Mouse (Mus musculus): ENCODE results near the gene Stox2. TPM values are rescaled to one million over a fixed set of nuclear protein-coding genes. Genes with fewer than 3 reads are reported as not detected.

Gene Stox2
- polyA plus RNA-seq, 1 experiment from 2014 or later: 11.7 TPM

DNA sequence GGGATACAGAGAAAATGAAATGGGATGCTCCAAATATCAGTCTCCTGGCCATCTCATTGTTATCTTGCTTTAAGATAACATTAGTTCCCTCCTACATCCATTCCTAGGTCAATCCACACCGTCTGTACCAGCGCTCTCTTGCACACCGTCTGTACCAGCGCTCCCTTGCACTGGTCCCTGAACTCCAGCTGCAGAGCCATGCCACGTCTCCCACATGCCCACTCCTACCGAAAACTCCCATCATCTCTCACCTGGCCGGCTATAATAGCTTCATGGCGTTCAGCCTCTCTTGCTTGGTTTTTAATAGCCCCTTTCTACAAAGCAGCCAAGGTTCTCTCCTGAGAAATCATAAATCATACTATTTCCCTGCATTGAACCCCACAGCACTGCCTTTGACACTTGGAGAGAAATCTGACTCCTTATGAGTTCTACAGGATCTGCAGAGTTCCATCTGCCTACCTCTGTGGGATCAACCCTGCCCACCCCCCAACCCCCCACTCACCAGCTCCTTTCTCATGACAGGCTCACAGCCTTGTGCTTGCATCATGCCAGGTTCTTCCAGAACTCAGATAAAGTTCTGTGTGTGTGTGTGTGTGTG is 239.4 kb downstream of the Stox2 start:
- H3K9me3 ChIP-seq (ENCODE audit: low read depth, low read length): no peaks in the 10 kb centered on the region
- no peaks in the 10 kb centered on the region for H3K27me3 ChIP-seq (ENCODE audit: insufficient read depth, low read length)
- DNase-seq (no peak), ATAC-seq (ENCODE audit: insufficient read depth) (no peak)
- no peak overlapping the region for H3K4me3 ChIP-seq (ENCODE audit: low read depth, low read length)
- no peaks in the 10 kb centered on the region for H3K4me1 ChIP-seq (ENCODE audit: insufficient read depth)
- no peak overlapping the region for H3K9ac ChIP-seq
- TF ChIP-seq CTCF (IDR thresholded peaks at IDR 0.05; ENCODE audit: low read depth): no peak
- no peak overlapping the region for H3K27ac ChIP-seq (ENCODE audit: low read depth)
- H3K4me2 ChIP-seq: no peak overlapping the region
- 72% methylated on average over 8 of the region's 8 CpGs for WGBS
- no peaks in the 10 kb centered on the region for H3K36me3 ChIP-seq (ENCODE audit: insufficient read depth)

DNA sequence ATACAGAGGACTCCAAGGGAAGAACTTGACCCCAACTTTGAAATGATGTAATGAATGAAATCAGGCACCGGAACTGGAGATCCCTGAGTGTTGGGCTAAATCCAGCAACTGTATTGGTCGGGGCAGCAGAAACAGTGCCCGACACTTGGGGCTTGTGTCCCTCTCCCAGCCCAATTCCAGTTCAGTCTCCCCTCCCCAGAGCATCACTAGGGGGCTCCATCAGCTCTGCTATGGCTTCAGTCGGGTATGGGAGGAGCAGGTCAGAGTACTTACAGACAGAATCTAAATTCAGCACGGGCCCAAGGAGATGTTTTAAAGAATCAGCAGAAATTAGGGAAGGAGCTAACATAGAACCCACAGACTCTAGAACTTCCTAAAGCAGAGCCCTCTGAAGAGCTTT is 240.7 kb downstream of the Stox2 start:
- ATAC-seq (ENCODE audit: insufficient read depth) (no peak), DNase-seq (no peak)
- WGBS: 86% methylated on average over 5 of the region's 5 CpGs
- no peak for TF ChIP-seq CTCF (IDR thresholded peaks at IDR 0.05; ENCODE audit: low read depth)
- Histone ChIP-seq H3K9ac (no peak overlapping the region), H3K4me1 (ENCODE audit: insufficient read depth) (no peaks in the 10 kb centered on the region), H3K27ac (ENCODE audit: low read depth) (no peak overlapping the region), H3K4me2 (no peak overlapping the region), H3K27me3 (ENCODE audit: insufficient read depth, low read length) (no peaks in the 10 kb centered on the region), H3K4me3 (ENCODE audit: low read depth, low read length) (no peak overlapping the region), H3K9me3 (ENCODE audit: low read depth, low read length) (no peaks in the 10 kb centered on the region), H3K36me3 (ENCODE audit: insufficient read depth) (no peaks in the 10 kb centered on the region)

DNA sequence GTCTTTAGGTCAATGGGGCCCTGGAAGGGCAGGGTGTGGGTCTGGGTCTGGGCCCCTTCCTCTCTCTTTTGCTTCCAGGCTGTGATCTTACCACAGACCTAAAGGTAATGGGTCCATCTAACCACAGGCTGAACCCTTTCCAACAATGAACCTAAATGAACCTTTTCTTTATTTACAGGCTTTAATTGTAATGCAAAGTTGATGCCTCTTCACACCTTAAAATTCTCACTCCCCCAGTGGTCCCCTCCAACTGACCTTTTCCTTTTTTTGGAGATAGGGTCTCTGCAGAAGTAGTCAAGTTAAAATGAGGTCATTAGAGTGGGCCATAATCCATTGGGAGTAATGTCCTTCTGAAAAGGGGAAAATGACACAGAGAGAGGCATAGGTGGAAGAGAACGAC is 249.8 kb downstream of the Stox2 start:
- DNase-seq (no peak), ATAC-seq (ENCODE audit: insufficient read depth) (no peak)
- Histone ChIP-seq H3K4me2 (no peak overlapping the region), H3K27me3 (ENCODE audit: insufficient read depth, low read length) (no peaks in the 10 kb centered on the region), H3K27ac (ENCODE audit: low read depth) (no peak overlapping the region), H3K9me3 (ENCODE audit: low read depth, low read length) (no peaks in the 10 kb centered on the region), H3K4me3 (ENCODE audit: low read depth, low read length) (no peak overlapping the region), H3K9ac (no peak overlapping the region), H3K4me1 (ENCODE audit: insufficient read depth) (no peaks in the 10 kb centered on the region), H3K36me3 (ENCODE audit: insufficient read depth) (peaks cover 25% of the 10 kb centered on the region)
- TF ChIP-seq CTCF (IDR thresholded peaks at IDR 0.05; ENCODE audit: low read depth): no peak
- WGBS: 89% methylated on average over 1 of the region's 1 CpGs

DNA sequence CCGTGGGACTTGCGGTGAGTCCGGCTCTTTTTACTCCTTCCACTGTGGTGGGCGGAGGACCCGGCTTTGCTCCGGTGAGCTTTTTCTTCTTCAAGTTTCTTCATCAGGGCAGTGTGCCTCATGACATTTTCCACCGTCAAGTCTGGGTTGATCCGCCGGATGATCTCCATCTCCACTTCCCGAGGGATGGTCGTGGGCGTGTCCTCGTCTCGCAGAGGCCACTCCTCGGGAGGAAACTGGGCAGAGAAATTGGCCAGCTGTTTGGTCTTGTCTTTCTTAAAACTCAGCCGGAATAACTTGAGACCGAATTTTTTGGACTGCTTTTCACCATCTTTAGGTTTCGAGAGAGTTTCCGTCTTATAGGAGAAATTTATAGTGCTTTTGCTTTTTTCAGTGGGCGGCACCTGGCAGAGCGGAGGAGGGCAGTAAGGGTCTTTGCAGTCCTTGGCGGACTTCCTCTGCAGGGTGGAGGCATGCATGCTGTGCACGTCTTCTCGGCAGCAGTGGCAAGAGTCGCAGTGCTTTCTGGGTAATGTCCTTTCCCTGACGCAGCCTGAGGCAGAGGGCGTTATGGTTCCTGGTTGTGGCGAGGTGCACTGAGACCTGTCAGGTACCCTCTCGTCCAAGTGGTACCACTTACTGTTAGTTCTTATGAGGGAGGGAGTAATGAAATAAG is 252.7 kb downstream of the Stox2 start:
- Histone ChIP-seq H3K4me1 (ENCODE audit: insufficient read depth) (no peaks in the 10 kb centered on the region), H3K9me3 (ENCODE audit: low read depth, low read length) (no peaks in the 10 kb centered on the region), H3K27ac (ENCODE audit: low read depth) (no peak overlapping the region), H3K4me2 (no peak overlapping the region), H3K9ac (no peak overlapping the region), H3K36me3 (ENCODE audit: insufficient read depth) (peaks cover 32% of the 10 kb centered on the region), H3K4me3 (ENCODE audit: low read depth, low read length) (no peak overlapping the region), H3K27me3 (ENCODE audit: insufficient read depth, low read length) (no peaks in the 10 kb centered on the region)
- DNase-seq (no peak), ATAC-seq (ENCODE audit: insufficient read depth) (no peak)
- no peak for TF ChIP-seq CTCF (IDR thresholded peaks at IDR 0.05; ENCODE audit: low read depth)
- 91% methylated on average over 29 of the region's 29 CpGs for WGBS

DNA sequence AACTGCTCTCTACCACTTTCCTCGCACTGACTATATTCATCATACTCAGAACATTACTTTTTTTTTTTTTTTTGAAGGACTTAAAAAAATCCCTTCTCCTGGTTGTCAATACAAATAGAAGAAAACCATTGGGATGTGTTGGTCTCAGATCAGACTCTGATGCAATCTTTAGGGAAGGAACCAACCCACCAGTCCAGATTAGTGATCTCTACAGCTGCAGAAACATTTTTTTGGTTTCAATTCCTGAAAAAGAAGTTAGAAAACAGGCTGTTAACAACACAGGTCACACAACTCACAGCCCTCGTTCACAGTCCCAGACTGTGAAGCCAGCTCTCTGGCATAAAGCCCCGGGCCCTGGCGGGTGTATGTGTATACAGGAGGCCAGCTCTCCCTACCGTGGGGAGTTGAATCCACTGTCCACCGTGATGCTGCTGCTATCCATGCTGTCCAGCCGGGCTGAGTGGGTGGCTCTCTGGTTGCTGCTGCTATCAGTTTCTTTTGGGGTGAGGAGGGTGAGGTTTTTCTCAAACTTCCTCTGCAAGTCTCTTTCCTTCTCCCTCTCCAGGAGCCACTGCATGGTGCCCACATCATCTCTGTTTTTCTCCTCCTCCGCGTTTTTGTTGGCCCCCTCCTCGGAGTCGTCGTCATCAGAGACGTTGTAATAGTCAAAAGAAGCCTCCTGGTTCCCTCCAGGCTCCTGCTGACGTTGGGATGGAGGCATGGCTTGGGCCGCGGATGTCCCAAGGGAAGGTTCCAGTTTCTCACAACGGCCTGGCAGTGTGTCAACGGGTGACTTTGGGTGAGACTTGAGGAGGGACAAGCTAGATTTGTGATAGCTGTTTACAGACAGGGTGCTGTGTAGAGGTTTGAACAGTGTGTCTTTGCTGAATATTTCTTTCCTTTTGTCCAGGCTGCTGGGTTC is 254.5 kb downstream of the Stox2 start:
- no peak for DNase-seq
- TF ChIP-seq CTCF (IDR thresholded peaks at IDR 0.05; ENCODE audit: low read depth): no peak
- peaks cover 32% of the 10 kb centered on the region for H3K36me3 ChIP-seq (ENCODE audit: insufficient read depth)
- no peak overlapping the region for H3K27ac ChIP-seq (ENCODE audit: low read depth)
- H3K9me3 ChIP-seq (ENCODE audit: low read depth, low read length): no peaks in the 10 kb centered on the region
- no peak for ATAC-seq (ENCODE audit: insufficient read depth)
- no peaks in the 10 kb centered on the region for H3K4me1 ChIP-seq (ENCODE audit: insufficient read depth)
- H3K27me3 ChIP-seq (ENCODE audit: insufficient read depth, low read length): no peaks in the 10 kb centered on the region
- H3K4me3 ChIP-seq (ENCODE audit: low read depth, low read length): no peak overlapping the region
- no peak overlapping the region for H3K4me2 ChIP-seq
- no peak overlapping the region for H3K9ac ChIP-seq
- WGBS: 95% methylated on average over 18 of the region's 18 CpGs

GRCm38 (mm10) chr8:47185396-47185795 is 260.8 kb downstream of the Stox2 start:
- H3K4me3 ChIP-seq (ENCODE audit: low read depth, low read length): no peak overlapping the region
- no peak overlapping the region for H3K27ac ChIP-seq (ENCODE audit: low read depth)
- no peak for ATAC-seq (ENCODE audit: insufficient read depth)
- H3K27me3 ChIP-seq (ENCODE audit: insufficient read depth, low read length): no peaks in the 10 kb centered on the region
- no peak overlapping the region for H3K9ac ChIP-seq
- peaks cover 7% of the 10 kb centered on the region; the same call in 1 of the 2 replicates for H3K36me3 ChIP-seq (ENCODE audit: insufficient read depth)
- H3K9me3 ChIP-seq (ENCODE audit: low read depth, low read length): no peaks in the 10 kb centered on the region
- H3K4me1 ChIP-seq (ENCODE audit: insufficient read depth): no peaks in the 10 kb centered on the region
- 63% methylated on average over 6 of the region's 6 CpGs for WGBS
- no peak for DNase-seq
- no peak for TF ChIP-seq CTCF (IDR thresholded peaks at IDR 0.05; ENCODE audit: low read depth)
- H3K4me2 ChIP-seq: no peak overlapping the region
